Mouse (Mus musculus) gastrocnemius, adult 8-10 months (tissue): ENCODE data around the gene Megf11. TPM values are rescaled to one million over a fixed set of nuclear protein-coding genes. Genes with fewer than 3 reads are reported as not detected.

Experiments used
- DNase-seq, 2 experiments: peaks; one replicate each; pipeline ENCODE4 v3.0.0; 2022; ENCODE audit warnings: low spot score in 2 of 2
- total RNA-seq, 4 experiments: library from RNA; stranded (reverse); gene quantifications; 2 replicates each; pipeline ENCODE4 v1.2.4; 2022

The Megf11 gene
- total RNA-seq, 4 experiments from 2014 or later, result 0.05 to 0.13 (median 0.07) TPM

DNA sequence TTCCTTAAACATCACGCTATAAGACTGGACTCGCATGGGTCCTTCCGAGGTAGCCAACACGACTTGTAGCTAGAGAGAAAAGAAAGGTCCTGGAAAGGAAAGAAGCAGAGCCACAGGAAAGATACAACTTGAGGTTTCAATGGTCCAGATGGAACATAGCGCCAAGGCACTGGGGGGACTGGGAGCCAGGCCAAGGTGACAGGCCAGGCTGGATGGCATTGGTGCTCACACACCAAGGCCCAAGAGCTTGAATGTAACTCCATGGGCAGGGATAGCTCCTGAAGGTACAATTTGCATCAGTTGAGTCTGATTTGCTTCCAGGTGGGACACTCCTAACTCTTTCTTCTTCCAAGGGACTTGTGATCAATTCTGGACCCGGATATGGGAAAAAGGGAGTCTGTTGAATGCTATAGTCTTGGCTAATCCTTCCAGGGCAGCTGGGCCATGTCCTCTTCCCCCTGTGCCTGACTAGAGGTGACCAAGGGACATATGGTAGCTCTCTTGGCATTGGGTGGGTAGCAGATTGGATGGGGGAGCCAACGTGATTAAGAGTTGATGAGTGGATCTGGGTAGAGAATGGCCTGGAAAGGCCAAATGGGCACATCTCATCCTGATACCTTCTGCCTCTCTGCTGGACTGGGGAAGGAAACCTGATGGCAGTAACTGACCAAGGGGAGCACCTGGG, 172.6 kb downstream of the Megf11 start:
- no peak for DNase-seq

DNA sequence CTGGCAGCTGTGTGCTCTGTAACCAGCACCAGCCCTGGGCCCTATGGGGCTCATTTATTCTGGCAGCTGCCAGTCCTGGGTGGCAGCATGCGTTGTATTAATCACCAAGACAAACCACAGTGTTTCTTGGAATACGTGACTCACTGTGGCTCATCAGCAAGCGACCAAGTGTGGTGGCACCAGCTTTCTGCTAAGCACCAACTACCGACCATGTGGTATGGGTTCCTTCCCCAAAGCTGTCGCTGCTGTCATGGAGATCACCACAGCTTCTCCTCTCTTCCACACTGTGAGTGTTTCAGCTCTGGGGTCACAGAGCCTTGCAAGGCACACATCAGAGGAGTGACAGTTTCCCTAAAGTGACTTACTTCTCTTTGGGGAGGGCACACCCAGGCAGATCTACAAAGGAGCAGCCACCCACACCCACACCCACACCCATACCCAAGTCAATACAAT, 178.9 kb downstream of the Megf11 start:
- DNase-seq, result no peak

DNA sequence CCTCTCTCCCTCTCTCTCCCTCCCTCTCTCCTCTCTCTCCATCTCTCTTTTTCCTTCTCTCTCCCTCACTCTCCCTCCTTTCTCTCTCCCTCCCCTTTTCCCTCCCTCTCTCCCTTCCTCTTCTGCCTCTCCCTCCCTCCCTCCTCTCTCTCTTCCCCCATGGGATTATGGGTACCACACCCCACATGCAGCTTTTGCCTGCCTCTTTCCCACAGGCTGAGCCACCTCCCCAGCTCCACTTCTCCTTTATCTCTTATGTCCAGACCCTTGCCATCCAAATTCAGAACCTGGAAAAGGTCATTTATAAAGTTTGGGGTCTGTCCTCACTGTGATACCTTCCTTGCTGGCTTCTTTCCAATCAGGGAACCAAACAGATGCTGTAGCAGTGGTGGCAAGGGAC, 180.5 kb downstream of the Megf11 start:
- DNase-seq, result no peak

DNA sequence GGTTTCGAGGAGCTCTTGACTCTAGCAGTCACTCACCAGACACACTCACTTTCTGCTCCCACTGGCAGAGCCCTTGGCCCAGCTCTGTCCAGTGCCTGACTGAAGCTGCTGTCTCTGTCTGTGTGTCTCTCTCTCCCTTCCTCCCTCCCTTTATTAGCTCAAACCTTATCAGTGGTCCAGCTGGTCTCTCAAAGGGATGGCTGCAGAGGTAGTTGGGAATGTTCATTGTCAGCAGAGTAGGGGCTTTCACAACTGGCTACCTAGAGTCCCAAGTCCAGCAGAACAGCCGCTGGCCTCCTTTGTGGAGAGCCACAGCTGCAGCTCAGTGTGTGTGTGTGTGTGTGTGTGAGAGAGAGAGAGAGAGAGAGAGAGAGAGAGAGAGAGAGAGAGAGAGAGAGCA, 180.9 kb downstream of the Megf11 start:
- no peak for DNase-seq

DNA sequence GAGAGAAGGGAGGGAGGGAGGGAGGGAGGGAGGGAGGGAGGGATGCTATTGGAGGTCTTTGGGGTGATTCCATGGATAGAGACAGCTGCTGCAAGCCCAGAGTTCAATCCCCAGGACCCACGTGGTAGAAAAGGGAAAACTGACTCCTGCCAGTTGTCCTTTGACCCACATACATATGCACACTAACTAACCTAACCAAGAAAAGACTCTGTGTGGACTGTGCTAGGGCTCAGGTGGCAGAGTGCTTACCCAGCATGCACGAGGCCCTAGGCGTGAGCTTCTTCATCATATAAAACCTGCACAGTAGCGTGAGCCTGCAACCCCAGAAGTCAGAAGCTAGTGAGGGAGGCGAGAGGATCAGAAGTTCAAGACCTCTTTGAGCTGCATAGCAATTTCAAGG, 182.1 kb downstream of the Megf11 start:
- no peak for DNase-seq

DNA sequence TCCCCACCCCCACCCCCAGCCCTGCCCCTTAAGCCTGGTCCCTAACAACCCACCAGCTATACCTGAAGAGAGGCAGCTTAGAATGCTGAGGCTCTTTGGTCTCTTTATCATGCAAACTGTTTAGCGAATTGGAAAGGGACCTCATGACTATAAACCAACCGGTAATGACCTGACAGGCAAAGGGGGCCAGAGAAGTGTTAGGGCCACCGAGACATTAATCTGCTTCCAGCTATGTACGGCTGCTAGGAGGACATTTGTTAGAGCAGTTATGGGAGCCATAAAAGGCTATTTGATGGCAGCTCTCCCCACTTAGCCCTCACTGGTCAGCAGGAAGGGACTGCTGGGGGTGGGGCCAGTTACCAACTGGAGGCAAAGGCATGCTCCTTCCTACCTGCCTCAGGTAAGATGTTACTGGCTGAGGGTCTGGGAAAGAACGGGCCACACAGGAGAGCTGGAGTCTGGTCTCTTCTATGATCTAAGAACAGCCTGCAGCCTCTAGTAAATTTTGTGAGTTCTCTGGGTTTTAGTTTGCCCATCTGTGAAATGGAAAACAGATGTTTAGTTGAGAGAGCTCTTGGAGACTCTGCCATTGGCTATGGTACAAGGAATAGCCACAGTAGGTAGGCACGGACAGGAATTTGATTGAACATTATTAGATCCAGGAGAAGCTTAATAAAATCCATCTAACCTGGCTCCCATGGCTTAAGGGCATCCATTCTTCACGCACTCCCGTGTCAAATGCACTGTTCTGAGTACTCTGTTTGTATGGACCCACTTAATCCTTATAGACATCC, 183.2 kb downstream of the Megf11 start:
- DNase-seq, result no peak

DNA sequence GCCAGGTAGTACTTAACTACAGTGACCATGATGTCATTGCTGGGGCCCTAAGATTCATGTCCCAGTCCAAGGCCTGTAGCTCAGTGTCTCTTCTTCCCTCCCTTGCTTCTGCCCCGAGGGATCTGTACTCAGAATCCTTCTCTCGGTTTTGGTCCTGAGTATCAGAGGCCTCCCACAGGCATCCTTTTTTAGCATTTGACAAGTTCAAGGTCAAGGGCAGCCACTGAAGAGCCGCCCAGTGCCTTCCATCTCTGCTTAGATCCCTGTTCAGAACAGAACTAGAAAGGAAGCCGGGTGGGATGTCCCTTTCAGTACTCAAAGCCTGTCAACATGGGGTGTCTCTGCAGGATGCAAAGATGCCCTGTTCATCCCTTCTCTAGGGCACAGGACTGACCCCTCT, 185.0 kb downstream of the Megf11 start:
- no peak for DNase-seq

DNA sequence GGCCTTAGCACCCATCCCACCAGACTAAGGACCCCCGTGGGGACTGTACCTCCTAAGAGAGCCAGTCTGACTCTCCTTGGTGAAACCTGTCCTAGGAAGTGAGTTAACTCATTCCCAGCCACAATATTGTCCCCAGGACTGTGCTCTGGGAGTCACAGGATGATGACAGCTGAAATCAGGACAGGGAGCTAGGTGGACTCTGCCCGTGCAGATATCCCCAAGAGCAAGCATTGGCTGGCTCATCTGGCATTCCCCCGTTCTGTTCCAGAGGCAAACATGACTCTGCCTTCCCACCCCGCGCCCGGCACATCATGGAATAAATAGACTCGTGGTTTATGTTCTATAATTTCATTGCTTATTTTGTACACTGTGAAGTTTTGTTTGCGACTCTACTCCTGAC, 185.7 kb downstream of the Megf11 start:
- no peak for DNase-seq

DNA sequence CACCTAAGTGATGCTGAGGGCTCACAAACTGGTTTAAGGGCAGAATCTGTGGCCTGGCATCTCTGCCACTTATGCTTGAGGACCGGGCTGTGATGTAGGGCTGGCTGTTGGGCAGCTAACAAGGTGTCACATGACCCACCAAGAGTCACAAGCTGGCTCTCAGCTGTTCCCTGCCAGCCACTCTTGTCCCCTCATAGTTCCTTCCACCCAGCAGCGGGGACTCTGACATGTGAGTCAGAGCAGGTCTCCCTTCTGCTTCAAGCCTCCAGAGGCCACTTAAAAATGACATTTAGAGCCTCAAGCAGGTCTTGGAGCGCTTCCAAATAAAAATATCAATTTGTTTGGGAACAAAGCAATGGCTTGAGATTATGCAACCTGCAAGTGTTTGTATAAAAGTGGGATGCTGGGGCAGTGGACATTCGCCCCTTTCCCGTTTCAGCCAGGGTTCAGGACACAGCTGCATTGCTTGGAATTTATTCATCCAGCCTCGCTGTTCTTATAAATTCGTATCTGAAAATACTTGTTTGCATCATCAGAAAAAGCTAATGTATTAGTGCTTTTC, 187.3 kb downstream of the Megf11 start:
- no peak for DNase-seq

DNA sequence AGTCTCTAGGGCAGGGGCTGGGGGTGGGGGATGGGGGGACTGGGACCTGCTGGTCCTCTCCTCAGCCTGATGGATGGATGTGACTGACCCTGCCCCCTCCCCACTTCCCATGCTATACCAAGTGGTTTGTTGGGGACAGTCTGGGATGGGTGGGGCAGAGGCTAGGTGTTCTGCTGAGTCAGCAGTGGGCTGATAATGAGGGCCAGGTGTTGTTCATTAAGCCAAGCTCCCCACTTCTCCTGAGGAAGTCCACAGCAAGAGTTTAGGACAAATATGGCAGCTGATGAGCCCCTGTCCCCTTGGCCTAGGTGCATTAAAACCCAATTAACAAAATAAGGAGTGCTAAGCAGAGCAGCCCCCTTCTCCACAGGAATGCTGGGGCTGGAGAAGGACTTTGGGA, 190.2 kb downstream of the Megf11 start:
- no peak for DNase-seq

DNA sequence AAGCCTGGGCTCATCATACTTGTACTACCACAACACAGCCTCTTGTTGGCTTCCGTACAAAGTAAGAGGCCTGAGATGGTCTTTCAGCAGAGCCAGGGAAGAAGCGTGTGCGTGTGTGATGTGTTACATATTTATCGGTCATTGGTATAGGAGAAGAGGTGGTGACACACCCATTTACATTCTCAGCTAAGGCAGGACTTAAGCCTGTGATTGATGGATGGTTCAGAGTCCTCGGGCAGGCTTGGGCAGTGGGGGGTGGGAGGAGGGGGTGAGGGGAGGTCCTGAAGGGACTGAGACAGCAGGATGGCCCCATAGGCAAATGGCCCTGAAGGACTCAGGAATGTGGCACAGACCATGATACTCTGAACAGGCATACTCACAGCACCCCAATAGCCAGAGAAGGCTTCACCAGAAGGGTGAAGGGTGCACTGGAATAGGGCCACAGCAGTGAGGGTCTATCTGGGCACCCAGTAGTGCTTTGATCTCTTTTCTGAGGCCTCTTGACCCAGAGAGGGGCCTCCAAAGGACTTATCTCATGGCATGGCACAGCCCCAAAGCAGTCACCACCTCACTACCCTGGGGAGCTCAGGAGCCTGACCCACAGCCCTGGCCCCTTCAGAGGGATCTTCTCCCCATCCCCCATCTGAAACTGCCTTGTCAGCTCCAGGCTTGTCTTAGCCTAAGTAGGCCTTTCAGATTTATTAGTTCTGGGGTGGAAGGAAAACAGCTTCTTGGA, 190.9 kb downstream of the Megf11 start:
- DNase-seq, result no peak

DNA sequence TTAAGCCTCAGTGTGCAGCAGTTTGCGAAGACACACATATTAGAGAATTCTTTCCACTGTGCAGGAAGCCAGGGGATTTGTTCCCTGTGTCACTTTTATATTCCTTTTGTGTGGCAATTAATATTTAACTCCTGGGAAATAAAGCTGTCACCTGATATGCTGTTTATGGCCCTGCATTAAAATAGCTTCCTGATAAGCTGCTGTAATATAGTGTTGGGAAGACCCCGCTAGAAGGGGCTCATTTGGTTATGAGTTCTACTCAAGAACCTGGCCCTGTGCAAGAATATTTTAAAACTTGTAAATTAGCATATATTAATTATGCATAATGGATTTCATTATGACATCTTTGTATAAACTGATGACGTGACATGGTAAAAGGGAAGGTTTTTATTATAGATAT, 191.7 kb downstream of the Megf11 start:
- no peak for DNase-seq

DNA sequence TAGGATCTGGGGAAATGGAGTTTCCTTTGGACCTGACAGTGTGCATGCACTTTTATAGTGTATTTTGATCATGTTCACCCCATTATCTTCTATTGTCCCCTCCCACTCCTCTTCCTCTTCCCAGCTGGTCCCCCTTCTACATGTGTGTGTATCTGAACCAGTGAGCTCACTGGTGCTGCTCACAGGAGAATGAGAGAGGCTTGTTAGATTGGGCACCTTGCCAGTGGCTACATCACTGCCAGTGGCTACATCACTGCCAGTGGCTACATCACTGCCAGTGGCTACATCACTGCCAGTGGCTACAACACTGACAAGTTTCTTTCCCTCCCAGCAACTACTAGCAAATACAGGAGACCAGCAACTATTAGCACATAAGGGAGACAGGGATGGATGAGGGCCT, 192.6 kb downstream of the Megf11 start:
- DNase-seq, result no peak

DNA sequence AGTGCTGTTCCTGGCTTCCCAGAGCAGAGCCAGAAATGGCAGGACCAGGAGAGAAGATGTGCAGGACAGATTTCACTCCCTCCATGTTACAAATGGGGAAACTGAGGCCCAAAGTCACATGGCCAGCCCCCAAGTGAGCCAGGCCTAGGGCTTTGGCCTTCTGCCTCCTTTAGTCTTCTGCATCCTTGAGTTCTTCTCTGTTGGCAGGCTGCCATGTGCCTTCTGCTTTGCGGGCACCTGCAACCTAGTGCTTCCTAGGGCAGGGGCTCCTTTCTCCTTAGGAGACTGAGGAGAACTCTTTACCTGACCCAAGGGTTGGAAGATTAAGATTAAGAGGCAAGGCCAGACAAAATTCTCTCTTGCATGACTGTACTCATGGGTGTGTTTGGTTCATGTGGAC, 193.9 kb downstream of the Megf11 start:
- DNase-seq, result no peak

DNA sequence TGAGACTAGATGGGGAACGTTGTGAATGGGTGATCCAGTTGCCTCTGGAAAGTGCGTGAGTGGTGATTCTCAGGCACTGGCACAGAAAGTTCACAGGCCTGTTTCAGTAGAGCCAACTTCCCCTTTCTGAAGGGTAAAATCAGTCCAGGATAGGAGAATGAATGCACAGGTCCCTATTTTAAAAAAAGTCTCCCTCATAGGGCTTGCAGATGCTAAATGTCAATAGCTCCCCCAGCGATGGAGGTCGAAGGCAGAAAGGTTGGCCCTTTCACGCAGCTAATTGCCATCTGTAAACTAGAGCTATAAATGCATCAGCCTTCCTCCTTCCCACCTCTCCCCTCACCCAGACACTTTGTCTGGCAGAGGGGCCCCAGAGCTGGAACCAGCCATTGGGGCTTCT, 200.9 kb downstream of the Megf11 start:
- no peak for DNase-seq

DNA sequence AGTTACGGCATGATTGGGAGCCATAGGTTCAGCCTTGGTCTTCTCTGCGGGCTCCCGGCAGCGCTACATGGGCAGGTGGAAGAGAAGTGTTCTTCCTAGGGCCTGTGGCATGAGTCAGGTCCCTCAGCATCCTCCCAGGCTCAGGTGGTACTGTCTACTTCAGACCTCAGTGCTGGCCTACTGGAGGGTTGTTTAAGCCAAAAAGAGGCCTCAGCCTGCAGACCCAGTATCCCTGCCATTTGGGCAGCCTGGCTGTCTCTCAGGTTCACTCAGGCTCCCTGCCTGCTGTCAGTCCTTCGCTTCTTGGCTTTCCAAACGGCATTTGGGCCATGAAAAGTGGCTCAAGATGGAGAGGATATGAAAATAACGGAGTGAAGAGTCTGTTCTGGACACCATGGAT, 202.6 kb downstream of the Megf11 start:
- DNase-seq, result no peak

DNA sequence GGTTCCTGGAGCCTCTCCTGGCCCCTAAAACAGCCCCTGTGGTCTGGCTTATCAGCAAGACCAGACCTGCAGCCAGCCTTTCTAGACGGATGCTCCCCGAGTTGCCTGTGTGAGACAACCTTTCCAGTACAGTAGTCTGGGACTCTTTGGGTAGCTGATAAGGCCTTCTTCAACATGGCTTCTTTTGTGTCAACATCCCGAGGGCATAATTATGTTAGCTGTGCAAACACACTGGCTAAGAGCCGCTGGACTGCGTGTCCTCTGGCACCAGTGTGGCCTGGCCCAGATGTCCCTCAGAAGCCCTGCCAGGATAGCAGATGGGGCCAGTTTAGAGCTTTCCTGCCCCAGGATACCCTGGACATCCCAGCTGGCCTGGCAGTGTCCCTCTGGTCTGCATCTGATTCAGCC, 205.2 kb downstream of the Megf11 start:
- peak; percentile 16 to 24 for DNase-seq

DNA sequence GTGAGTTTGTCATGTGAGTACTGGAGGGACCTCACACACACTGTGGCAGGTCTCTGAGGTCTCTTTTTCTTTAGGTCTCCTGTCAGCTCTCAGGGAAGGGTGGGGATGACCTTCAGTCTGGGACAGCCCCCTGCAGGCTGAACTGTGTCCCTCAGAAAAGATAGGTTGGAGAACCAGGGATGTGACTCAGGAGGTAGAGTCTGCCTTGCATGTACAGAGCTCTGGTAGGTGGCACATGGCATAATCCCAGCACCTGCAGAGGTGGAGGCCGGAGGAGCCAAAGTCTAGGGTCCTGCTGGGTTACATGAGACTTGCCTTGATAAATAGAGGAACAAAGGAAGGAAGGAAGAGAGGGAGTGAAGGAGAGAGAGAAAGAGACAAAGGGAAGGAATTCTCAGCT, 206.0 kb downstream of the Megf11 start:
- no peak for DNase-seq

DNA sequence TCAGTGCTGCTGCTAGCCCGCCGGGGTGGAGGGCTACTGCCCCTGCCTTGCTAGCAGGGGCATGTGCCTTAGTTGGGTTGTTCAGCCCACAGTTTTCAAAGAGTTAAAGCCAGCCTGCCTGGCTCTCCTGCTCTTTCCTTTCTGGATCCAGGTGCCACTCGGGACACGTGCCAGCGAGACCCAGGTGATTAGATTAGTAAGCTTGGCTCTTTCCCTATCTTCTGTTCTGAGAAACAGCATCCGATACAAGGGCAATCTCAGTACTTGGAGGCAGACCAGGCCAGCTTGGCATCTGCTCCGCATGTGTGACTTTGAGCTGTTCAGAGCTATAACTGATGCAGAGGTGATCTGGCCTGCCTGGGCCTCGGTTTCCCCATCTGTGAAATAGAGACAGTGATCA, 209.0 kb downstream of the Megf11 start:
- no peak for DNase-seq

DNA sequence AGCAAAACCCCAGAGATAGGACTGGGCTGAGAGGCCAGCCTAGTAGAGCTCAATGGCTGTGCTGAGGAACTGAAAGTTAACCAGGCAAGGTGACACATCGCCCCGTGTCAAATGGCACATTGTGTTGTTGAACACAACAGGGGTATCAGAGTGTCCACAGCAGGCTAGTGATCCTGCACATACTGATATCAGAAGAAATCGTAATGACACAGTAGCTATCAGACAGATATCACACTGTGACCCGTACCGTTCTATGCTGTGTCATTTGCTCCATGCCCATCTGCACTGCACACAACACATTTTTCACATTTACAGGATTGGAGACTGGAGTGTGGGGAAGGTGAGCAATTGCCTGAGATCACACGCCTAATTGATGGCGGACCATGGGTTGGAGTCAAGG, 213.0 kb downstream of the Megf11 start:
- no peak for DNase-seq

DNA sequence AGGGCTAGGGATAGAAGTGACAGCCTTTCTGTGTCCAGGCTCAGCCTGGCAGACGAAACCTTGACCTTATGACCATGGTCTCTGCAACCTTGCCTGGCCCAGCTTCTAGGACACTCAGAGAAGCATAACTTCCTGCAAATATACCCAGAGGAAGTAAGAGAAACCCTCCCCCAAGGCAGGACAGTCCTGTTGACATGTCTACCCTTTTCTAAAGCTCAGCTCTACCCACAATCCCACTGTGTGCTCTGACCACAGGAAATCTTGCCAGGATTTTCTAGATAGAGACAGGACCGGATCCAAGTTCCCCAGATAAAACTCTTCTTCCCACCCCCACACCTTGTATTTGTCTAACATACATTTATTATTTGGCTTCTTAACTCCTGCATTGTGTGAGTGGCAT, 215.3 kb downstream of the Megf11 start:
- no peak for DNase-seq

DNA sequence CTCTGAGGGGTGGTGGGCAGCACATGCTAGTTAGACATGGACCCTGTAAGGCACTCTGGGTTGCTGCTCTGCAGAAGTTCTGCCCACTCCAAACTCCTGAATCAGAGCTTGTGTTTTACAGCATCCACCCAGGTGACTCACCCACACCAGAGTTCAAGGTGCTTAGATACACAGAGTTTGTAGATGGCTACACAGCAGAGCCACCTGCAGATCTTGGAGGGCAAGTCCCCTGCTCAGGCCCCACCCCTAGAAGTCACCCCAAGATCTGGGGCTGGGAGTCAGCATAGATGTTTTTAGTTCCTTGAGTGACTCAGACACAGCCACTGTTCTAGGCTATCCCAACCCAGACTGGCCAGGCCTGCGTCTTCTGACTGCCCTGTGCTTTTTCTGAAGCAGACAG, 217.5 kb downstream of the Megf11 start:
- no peak for DNase-seq
